Mouse (Mus musculus): Measurements from ENCODE around the gene B3galt4.
A peak's percentile ranks its signal among the peaks of the same experiment; 100 is the strongest.

DNA sequence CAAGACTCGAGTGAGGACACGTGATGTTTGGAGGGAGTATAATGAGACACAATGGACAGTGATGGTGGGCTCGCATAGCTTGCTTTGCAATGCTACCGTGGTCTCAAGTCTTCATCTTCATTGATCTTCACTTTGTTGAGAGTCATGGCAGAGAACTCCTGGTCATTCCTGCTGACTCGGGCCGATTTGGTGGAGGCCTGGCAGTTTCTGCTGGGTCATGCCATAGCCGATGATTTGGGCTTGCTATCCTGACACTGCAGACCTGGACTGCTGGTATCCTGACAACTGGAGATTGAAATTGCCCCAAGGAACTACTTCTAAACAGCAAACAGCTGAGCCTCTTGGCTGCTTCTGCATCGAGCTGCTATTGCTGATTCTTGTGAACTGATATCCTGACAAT is 43.7 kb upstream of the B3galt4 start:
- no peak for TF ChIP-seq CHD2 (IDR thresholded peaks at IDR 0.05; ENCODE audit: low read depth, low read length)
- TF ChIP-seq MAFK (IDR thresholded peaks at IDR 0.05; ENCODE audit: insufficient read depth, low read depth, low read length): peak; percentile 52; the same call in 1 of the 2 replicates
- TF ChIP-seq ZNF384 (IDR thresholded peaks at IDR 0.05; ENCODE audit: low read depth, low read length): no peak
- no peak for TF ChIP-seq ZC3H11A (IDR thresholded peaks at IDR 0.05; ENCODE audit: borderline replicate concordance, low read depth, low read length)

Data from ES-E14 (cell line).